Mouse (Mus musculus): ENCODE results near the gene Foxm1. TPM values are rescaled to one million over a fixed set of nuclear protein-coding genes. Genes with fewer than 3 reads are reported as not detected.

Foxm1 gene
- polyA plus RNA-seq, 1 experiment from 2014 or later: 24.3 TPM

Other genes with a start within 250 kb of the Foxm1 start
- 177 and 178 TPM in 2 replicates for gene Tspan9, start 219.4 kb upstream of the Foxm1 start, polyA plus RNA-seq (2015; fragmentation: Nextera tagmentation; extraction: Ambion mirVana)
- 0.79 and 2.0 TPM in 2 replicates for gene Tead4, start 62.1 kb upstream of the Foxm1 start, polyA plus RNA-seq (2015; fragmentation: Nextera tagmentation; extraction: Ambion mirVana)
- gene Tulp3, start 7.1 kb upstream of the Foxm1 start, polyA plus RNA-seq (2015; fragmentation: Nextera tagmentation; extraction: Ambion mirVana): 13.8 TPM in 2 replicates
- 86.6 and 93.2 TPM in 2 replicates for gene Rhno1, start 56 bp upstream of the Foxm1 start, polyA plus RNA-seq (2015; fragmentation: Nextera tagmentation; extraction: Ambion mirVana)
- gene Tex52, start 12.5 kb downstream of the Foxm1 start, polyA plus RNA-seq (2015; fragmentation: Nextera tagmentation; extraction: Ambion mirVana): 0.21 TPM in 2 replicates
- not detected in 2 replicates for gene Gm44596, start 12.5 kb downstream of the Foxm1 start, polyA plus RNA-seq (2015; fragmentation: Nextera tagmentation; extraction: Ambion mirVana)
- gene Nrip2, start 36.3 kb downstream of the Foxm1 start, polyA plus RNA-seq (2015; fragmentation: Nextera tagmentation; extraction: Ambion mirVana): 5.5 and 6.2 TPM in 2 replicates
- gene Itfg2, start 62.0 kb downstream of the Foxm1 start, polyA plus RNA-seq (2015; fragmentation: Nextera tagmentation; extraction: Ambion mirVana): 25.0 and 36.4 TPM in 2 replicates
- gene Fkbp4, start 75.7 kb downstream of the Foxm1 start, polyA plus RNA-seq (2015; fragmentation: Nextera tagmentation; extraction: Ambion mirVana): 413 and 416 TPM in 2 replicates
- gene Pzp, start 163.8 kb downstream of the Foxm1 start, polyA plus RNA-seq (2015; fragmentation: Nextera tagmentation; extraction: Ambion mirVana): 10.9 and 15.0 TPM in 2 replicates
- gene A2ml1, start 218.6 kb downstream of the Foxm1 start, polyA plus RNA-seq (2015; fragmentation: Nextera tagmentation; extraction: Ambion mirVana): 2.7 and 3.6 TPM in 2 replicates

All from stomach, embryonic 16.5 days (tissue).